Mouse (Mus musculus): ENCODE results near the gene Fam71e1. TPM values are rescaled to one million over a fixed set of nuclear protein-coding genes. Genes with fewer than 3 reads are reported as not detected.
A peak's percentile ranks its signal among the peaks of the same experiment; 100 is the strongest.

Fam71e1 gene
- polyA plus RNA-seq, 1 experiment from 2014 or later: 11.1 TPM

DNA sequence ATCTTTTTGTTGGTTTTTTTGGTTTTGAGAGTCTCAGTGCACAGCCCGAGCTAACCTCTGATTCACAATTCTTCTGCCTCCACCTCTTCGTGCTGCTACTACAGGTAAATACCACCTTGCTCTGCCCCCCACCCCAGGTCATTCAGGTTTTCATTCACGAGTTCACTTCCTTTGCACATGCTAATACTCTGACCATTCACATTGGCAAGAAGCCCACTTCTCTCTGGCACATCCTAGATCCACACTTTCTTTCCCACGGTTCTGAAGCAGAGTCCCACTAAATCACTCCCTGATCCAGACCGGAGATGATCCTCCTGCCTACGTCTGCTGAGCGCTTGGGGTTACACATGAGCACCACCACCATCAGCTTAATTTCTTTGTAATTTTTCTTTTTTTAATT, 1.3 kb upstream of the Fam71e1 start:
- H3K27me3 ChIP-seq (ENCODE audit: insufficient read depth, poor library complexity, severe bottlenecking): peaks cover 11% of the 10 kb centered on the region
- WGBS: 86% methylated on average over 7 of the region's 7 CpGs
- no peaks in the 10 kb centered on the region for H3K9me3 ChIP-seq
- H3K27ac ChIP-seq: no peak overlapping the region
- peaks cover 44% of the 10 kb centered on the region for H3K36me3 ChIP-seq
- H3K4me3 ChIP-seq: peak overlapping the region; percentile 73
- DNase-seq (ENCODE audit: low spot score): no peak
- peaks cover 12% of the 10 kb centered on the region; the same call in 1 of the 2 replicates for H3K4me1 ChIP-seq

DNA sequence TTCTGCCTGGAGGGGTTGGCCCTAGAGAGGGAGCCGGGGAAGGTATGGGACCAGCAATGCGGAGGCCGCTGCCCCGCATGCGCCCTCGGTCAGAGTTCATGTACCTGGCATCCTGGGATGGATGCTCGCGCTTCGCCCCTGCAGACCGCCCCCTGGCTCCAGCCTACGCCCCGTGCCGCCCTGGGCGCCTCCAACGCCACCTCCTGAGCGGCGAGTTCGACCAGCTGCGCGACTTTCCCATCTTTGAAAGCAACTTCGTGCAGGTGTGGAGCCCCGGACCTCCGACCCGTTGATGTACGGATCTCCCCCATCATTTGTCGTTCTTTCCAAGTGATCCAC, 359 bp downstream of the Fam71e1 start:
- Histone ChIP-seq H3K4me1 (peaks cover 12% of the 10 kb centered on the region; the same call in 1 of the 2 replicates), H3K36me3 (peaks cover 27% of the 10 kb centered on the region)
- WGBS: under 1% methylated on average over 23 of the region's 26 CpGs

DNA sequence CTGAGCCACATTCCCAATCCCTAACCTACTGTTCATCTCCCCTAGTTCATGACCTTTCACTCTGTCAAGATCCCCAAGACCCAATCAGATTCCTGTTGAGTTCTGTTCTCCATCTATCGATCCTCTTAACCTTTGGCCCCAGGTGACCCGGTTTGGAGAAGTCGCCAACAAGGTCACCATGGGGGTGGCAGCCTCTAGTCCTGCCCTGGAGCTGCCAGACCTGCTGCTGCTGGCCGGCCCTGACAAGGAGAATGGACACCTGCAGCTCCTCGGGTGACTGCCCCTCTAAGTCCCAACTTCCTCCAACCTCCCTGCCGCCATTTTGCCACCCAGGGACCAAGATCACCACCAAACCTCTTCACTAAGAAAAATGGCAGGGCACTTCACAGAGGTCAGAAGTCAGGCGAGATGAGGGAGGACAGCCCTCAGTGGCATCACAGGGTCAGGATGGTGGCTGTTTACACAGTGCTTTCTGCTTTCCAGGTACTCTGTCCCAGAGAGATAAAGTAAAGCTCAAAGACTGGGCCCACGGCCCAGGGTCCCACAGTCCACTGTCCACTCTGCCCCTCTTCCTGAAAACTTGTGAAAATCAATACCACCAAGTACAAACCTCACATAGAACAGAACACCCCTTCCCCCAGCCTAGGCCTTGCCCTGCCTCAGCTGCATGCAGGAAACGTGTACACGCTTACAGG, 1.1 kb downstream of the Fam71e1 start:
- 82% methylated on average over 10 of the region's 10 CpGs for WGBS
- Histone ChIP-seq H3K9me3 (no peaks in the 10 kb centered on the region), H3K27ac (peak overlapping the region; percentile 98), H3K27me3 (ENCODE audit: insufficient read depth, poor library complexity, severe bottlenecking) (peaks cover 23% of the 10 kb centered on the region), H3K4me3 (peak overlapping the region; percentile 73), H3K4me1 (peaks cover 12% of the 10 kb centered on the region; the same call in 1 of the 2 replicates), H3K36me3 (peaks cover 20% of the 10 kb centered on the region)
- no peak for DNase-seq (ENCODE audit: low spot score)

More for the DNA sequence above, 359 bp downstream of the Fam71e1 start:
- peak overlapping the region; percentile 73 for H3K4me3 ChIP-seq
- no peak for DNase-seq (ENCODE audit: low spot score)
- H3K9me3 ChIP-seq: no peaks in the 10 kb centered on the region
- H3K27ac ChIP-seq: peak overlapping the region; percentile 98
- peaks cover 23% of the 10 kb centered on the region for H3K27me3 ChIP-seq (ENCODE audit: insufficient read depth, poor library complexity, severe bottlenecking)

DNA sequence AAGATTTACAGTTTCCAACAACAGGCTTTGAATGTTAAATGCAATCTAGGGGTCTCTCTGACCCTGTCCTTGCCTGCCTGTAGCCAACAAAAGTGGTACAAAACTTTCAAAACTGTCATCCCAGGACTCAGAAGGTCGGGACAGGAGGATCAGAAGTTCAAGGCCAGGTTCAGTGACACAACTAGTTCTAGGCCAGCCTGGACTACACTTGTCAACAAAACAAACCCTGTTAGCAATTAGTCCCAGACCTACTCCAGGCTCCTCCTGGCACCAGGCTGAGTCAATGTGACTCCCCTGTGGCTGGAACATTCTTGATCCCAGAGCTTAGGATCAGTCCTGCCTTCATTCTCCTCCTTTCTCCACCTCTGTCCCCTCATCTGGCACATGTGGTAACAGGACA, 2.5 kb downstream of the Fam71e1 start:
- no peak for DNase-seq (ENCODE audit: low spot score)
- WGBS: 56% methylated on average over 1 of the region's 1 CpGs
- H3K4me3 ChIP-seq: no peak overlapping the region

DNA sequence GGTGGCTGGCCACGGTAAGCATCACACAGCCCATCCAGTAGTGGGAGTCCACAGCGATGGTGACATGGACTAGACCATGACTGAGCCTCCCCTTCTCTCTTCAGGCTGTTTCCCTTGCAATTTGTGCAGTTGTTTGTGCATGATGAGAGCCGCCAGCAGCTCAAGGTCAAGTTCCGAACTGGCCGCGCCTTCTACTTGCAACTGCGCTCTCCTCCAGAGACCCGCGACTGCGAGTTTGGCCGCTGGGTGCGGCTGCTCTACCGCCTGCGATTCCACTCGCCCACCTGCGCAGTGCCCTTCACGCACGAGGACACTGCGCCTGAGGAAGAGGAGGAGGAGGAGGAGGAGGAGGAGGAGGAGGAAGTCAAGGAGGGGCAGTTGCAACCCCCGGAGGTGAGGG, 3.7 kb downstream of the Fam71e1 start:
- Histone ChIP-seq H3K4me3 (no peak overlapping the region), H3K9me3 (no peaks in the 10 kb centered on the region), H3K27ac (no peak overlapping the region), H3K4me1 (peaks cover 7% of the 10 kb centered on the region; the same call in 1 of the 2 replicates), H3K36me3 (no peaks in the 10 kb centered on the region), H3K27me3 (ENCODE audit: insufficient read depth, poor library complexity, severe bottlenecking) (peaks cover 23% of the 10 kb centered on the region)
- WGBS: 41% methylated on average over 20 of the region's 20 CpGs
- DNase-seq (ENCODE audit: low spot score): no peak

More for the DNA sequence above, 2.5 kb downstream of the Fam71e1 start:
- H3K27me3 ChIP-seq (ENCODE audit: insufficient read depth, poor library complexity, severe bottlenecking): peaks cover 23% of the 10 kb centered on the region
- H3K4me1 ChIP-seq: peaks cover 12% of the 10 kb centered on the region; the same call in 1 of the 2 replicates
- H3K9me3 ChIP-seq: no peaks in the 10 kb centered on the region
- peaks cover 8% of the 10 kb centered on the region for H3K36me3 ChIP-seq
- H3K27ac ChIP-seq: no peak overlapping the region

DNA sequence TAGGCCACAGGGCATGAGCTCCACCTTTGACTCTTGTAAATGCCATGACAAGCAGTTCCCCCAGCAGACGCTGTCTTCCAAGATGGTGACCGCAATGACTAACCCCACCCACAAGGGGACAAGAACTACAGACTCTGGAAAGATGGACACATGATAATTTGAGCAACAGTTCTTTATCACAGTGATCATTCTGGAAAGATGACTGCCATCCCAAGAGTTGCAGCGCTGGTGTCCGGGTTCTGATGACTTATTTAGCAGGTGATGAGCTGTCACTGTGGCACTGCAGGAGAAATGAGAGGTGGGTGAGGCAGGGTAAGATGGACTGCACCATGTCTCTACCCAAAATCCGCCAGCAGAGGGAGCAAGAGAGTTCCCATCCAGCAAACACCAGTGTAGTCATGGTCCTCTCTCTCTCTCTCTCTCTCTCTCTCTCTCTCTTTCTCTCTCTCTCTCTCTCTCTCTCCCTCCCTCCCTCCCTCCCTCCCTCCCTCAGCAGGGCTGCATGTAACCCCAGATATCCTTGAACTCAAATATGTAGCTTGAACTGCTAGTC, 5.3 kb downstream of the Fam71e1 start:
- Histone ChIP-seq H3K27ac (no peak overlapping the region), H3K27me3 (ENCODE audit: insufficient read depth, poor library complexity, severe bottlenecking) (peaks cover 28% of the 10 kb centered on the region), H3K4me3 (no peak overlapping the region), H3K4me1 (no peaks in the 10 kb centered on the region), H3K36me3 (no peaks in the 10 kb centered on the region), H3K9me3 (no peaks in the 10 kb centered on the region)
- 39% methylated on average over 5 of the region's 5 CpGs for WGBS
- no peak for DNase-seq (ENCODE audit: low spot score)

DNA sequence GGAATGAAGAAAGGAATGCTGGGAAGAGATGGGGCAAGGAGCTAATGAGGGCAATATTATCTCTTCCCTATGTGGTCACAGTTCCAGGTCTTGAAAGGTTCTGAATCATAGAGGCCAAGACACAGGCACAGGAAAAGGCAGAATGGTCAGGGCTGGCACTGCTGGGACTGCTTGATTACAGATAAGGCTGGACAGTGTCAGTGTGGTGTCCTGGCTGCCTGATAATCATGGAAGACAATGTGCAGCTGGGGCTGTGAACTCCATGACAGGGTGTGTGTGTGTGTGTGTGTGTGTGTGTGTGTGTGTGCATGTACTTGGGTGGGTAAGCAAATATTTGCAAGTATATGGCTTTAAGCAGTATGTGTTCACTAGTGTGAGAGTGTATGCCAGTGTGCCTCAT, 11.1 kb downstream of the Fam71e1 start:
- Histone ChIP-seq H3K36me3 (no peaks in the 10 kb centered on the region), H3K27me3 (ENCODE audit: insufficient read depth, poor library complexity, severe bottlenecking) (peaks cover 48% of the 10 kb centered on the region), H3K9me3 (peaks cover 3% of the 10 kb centered on the region), H3K4me3 (no peak overlapping the region), H3K27ac (peak overlapping the region; percentile 14; the same call in 1 of the 2 replicates), H3K4me1 (0 out of 2 replicates have a peak, but pooled peaks cover 5% of the 10 kb centered on the region)
- DNase-seq (ENCODE audit: low spot score): peak; percentile 86

DNA sequence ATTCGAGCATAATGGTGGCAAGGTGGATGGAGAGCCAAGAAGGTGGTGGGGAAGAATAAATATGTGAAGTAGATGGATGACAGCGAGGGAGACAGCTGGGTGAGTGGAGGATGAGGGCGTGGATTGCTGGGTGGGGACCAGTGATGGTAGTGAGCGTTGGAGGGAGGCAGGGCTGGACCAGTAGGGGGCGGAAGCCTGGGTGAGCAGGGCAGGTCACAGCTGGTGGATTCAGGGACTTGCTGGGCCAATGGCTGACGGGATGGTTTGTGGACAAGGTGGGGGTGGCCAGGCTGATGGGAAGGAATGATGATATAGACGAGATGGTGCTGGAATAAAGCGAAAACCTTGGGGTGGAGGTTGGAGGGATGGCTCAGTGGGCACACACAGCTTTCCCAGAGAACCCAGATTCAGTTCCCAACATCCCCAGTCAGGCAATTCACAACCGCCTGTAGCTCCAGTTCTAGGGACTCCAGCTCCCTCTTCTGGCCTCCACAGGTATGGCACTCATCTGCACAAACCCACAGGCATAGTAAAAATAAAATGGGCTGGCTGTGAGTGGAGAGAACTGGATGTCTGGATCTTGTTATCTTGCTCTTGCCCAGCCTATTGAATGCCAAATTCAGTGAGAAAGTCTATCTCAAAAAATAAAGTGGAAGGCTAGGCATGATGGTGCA, 23.0 kb downstream of the Fam71e1 start:
- H3K9me3 ChIP-seq: no peaks in the 10 kb centered on the region
- 65% methylated on average over 9 of the region's 9 CpGs for WGBS
- no peak overlapping the region for H3K4me3 ChIP-seq
- no peaks in the 10 kb centered on the region for H3K36me3 ChIP-seq
- H3K4me1 ChIP-seq: peaks cover 11% of the 10 kb centered on the region; the same call in 1 of the 2 replicates
- no peak overlapping the region for H3K27ac ChIP-seq
- peaks cover 71% of the 10 kb centered on the region for H3K27me3 ChIP-seq (ENCODE audit: insufficient read depth, poor library complexity, severe bottlenecking)
- DNase-seq (ENCODE audit: low spot score): no peak

DNA sequence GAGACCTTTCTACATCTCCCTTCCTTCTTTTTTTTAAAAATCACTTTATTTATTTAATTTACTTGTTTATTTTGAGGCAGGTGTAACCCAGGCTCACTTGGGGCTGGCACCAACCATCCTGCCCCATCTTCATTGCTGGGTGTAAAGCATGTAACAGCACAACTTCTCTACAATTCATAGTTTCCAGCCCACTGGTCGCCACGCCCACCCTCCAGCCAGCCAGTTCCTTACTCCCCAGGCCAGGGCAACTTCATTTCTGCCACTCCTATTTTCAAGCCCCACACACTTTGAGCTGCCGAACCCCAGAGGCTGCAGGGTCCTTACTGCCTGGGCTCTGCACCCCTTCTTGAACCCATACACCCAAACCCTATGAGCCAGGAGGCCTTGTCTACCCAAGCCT, 24.6 kb downstream of the Fam71e1 start:
- Histone ChIP-seq H3K27ac (no peak overlapping the region), H3K36me3 (no peaks in the 10 kb centered on the region), H3K4me1 (peaks cover 17% of the 10 kb centered on the region; the same call in 1 of the 2 replicates), H3K9me3 (no peaks in the 10 kb centered on the region), H3K4me3 (no peak overlapping the region), H3K27me3 (ENCODE audit: insufficient read depth, poor library complexity, severe bottlenecking) (peaks cover 75% of the 10 kb centered on the region)
- no peak for DNase-seq (ENCODE audit: low spot score)
- 58% methylated on average over 3 of the region's 3 CpGs for whole genome bisulfite sequencing

DNA sequence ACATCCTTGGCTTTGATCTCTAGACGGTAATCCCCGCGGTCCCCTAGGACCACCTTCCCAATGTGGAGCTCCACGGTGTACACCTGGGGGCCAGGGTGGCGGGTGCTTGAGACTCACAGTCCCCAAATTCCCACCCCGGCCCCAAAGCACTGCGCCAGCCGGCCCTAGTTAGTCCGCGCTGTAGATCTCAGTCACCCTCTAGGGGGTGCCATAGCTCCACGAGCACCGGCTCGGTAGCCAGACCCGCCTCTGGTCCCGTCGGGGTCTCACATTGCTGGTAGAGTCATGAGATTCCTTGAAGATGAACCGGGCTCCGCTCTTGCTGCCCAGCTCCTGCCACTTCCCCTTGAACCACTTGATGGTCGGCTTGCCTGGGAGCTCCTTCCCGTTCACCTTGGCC, 25.3 kb downstream of the Fam71e1 start:
- Histone ChIP-seq H3K36me3 (no peaks in the 10 kb centered on the region), H3K27ac (no peak overlapping the region), H3K27me3 (ENCODE audit: insufficient read depth, poor library complexity, severe bottlenecking) (peaks cover 77% of the 10 kb centered on the region), H3K9me3 (no peaks in the 10 kb centered on the region), H3K4me3 (peak overlapping the region; percentile 42), H3K4me1 (peaks cover 17% of the 10 kb centered on the region; the same call in 1 of the 2 replicates)
- WGBS: 3% methylated on average over 20 of the region's 20 CpGs
- DNase-seq (ENCODE audit: low spot score): no peak

DNA sequence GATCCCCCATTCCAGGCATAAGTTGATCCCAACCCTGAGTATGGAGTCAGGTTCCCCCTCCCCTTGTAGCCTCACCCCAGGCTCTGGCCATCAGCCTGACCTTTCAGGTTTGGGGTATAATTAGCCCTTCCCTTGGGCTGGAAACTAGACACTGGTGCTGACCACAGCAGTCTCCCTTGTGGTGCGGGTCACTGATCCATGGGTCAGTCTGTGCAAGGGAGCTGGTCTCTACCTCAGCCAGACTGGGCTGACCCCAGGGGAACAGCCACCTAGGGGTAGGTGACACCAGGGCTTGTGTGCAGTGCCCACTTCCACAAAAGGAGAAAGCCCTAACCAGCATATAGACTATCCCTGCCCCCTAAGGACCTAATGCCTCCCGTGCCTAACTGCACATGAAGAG, 26.7 kb downstream of the Fam71e1 start:
- H3K9me3 ChIP-seq: no peaks in the 10 kb centered on the region
- 70% methylated on average over 2 of the region's 2 CpGs for WGBS
- H3K27me3 ChIP-seq (ENCODE audit: insufficient read depth, poor library complexity, severe bottlenecking): peaks cover 82% of the 10 kb centered on the region
- no peak overlapping the region for H3K27ac ChIP-seq
- H3K36me3 ChIP-seq: no peaks in the 10 kb centered on the region
- H3K4me3 ChIP-seq: no peak overlapping the region
- DNase-seq (ENCODE audit: low spot score): no peak
- H3K4me1 ChIP-seq: peaks cover 23% of the 10 kb centered on the region

DNA sequence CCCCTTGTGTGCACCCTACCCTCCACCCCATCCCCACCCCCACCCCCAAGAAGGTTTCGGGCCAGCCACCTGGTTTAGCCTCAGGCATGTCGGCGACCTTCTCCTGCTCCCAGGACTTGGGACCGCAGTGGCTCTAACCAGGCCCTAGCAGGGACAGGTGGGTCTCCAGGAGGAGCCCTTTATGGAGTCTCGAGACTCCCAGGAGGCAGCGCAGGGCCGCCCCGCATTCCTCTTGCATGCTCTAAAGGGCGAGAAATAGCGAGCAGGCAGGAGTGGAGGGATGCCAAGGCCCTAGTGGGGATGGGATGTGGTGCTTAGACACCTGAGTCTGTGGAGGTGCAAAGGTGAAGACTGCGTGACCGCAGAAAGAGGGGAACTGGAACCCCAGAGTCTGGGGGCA, 28.1 kb downstream of the Fam71e1 start, which contains the start of gene Mybpc2:
Mybpc2 (minus strand) TSS at position 155 of the 400 bp plus-strand sequence.
- Histone ChIP-seq H3K4me1 (peaks cover 30% of the 10 kb centered on the region), H3K9me3 (no peaks in the 10 kb centered on the region), H3K27me3 (ENCODE audit: insufficient read depth, poor library complexity, severe bottlenecking) (peaks cover 91% of the 10 kb centered on the region), H3K27ac (peak within 1 kb of the TSS; percentile 62; the same call in 1 of the 2 replicates), H3K4me3 (peak within 1 kb of the TSS; percentile 29; the same call in 1 of the 2 replicates), H3K36me3 (no peaks in the 10 kb centered on the region)
- DNase-seq (ENCODE audit: low spot score): no peak
- 28% methylated on average over 12 of the region's 12 CpGs for WGBS
